Mouse (Mus musculus) Patski (cell line): Measurements from ENCODE around the gene Apex1. TPM values are rescaled to one million over a fixed set of nuclear protein-coding genes. Genes with fewer than 3 reads are reported as not detected.
"Not testable (repeated sequence)": the region's sequence is repeated elsewhere in the genome, so short reads cannot be mapped to it uniquely, and the experiment has no call there.

ENCODE experiments used
- ATAC-seq: fragments of 100-300 bp; one replicate; pipeline ENCODE4 v1.8.0; 2021
- CTCF ChIA-PET: fragments of 350-600 bp; sonication (Branson Sonifier 250); formaldehyde crosslinking; loops from one replicate; lab custom pipeline; 2022; ENCODE audit warnings: inconsistent platforms; lab: Charles Lee
- POLR2A ChIA-PET: fragments of 350-600 bp; sonication (Branson Sonifier 250); formaldehyde crosslinking; loops from one replicate; lab custom pipeline; 2022; ENCODE audit warnings: antibody characterized with exemption, inconsistent platforms; lab: Charles Lee
- DNase-seq: peaks from one replicate; pipeline ENCODE4 v3.0.0-alpha.2; 2011; ENCODE audit warnings: low read depth, low spot score
- H3K27me3 ChIP-seq: fragments of 371-371 bp; one replicate; pipeline ENCODE4 v1.5.1; 2021
- CTCF ChIP-seq: fragments of 100-300 bp; IDR thresholded peaks from one replicate; pipeline ENCODE4 v1.5.1; 2021
- in situ Hi-C: fragments of 300-500 bp; cut with MboI; formaldehyde crosslinking; loops from 3 replicates; pipeline ENCODE4 v1.11.1; 2018; ENCODE audit warnings: low pct_unique_long_range_greater_than_20kb, mixed read lengths
- polyA plus RNA-seq: library from polyadenylated mRNA; unstranded; gene quantifications from one replicate; pipeline ENCODE4 v1.2.3, GENCODE M21; 2021

Apex1 gene
- polyA plus RNA-seq, 1 experiment from 2014 or later = 115 TPM

- POLR2A ChIA-PET = no interaction called here
- DNase-seq = peak; percentile 64
- peak; percentile 99 for ATAC-seq
- no peaks in the 10 kb centered on the region for H3K27me3 ChIP-seq
- in situ Hi-C loops = no loop called here
- CTCF ChIA-PET = no interaction called here
- peak; percentile 61 for TF ChIP-seq CTCF
These were observed 19.3 kb downstream of the Apex1 start, which contains the start of gene Gm49342 for GRCm38 (mm10) chr14:50943932-50944667. Gene Gm49342 (plus strand): TSS chr14:50944517.

- ATAC-seq = peak; percentile 96
- DNase-seq, CTCF ChIA-PET, H3K27me3 ChIP-seq, POLR2A ChIA-PET, in situ Hi-C loops: not testable (repeated sequence)
- TF ChIP-seq CTCF = peak; percentile 54
These were observed 19.9 kb downstream of the Apex1 start for GRCm38 (mm10) chr14:50944668-50945033.

- POLR2A ChIA-PET, ATAC-seq, H3K27me3 ChIP-seq, DNase-seq, CTCF ChIA-PET, in situ Hi-C loops: not testable (repeated sequence)
These were observed 20.3 kb downstream of the Apex1 start for GRCm38 (mm10) chr14:50945081-50945480.

GRCm38 (mm10) chr14:50945526-50945925 lies 20.8 kb downstream of the Apex1 start:
- ATAC-seq, CTCF ChIA-PET, POLR2A ChIA-PET, H3K27me3 ChIP-seq, DNase-seq, in situ Hi-C loops: not testable (repeated sequence)

- ChIA-PET POLR2A (no interaction called here), CTCF (no interaction called here)
- ATAC-seq (no peak), DNase-seq (no peak)
- in situ Hi-C loops = no loop called here
- H3K27me3 ChIP-seq = no peaks in the 10 kb centered on the region
- no peak for TF ChIP-seq CTCF
These were observed 30.7 kb downstream of the Apex1 start for GRCm38 (mm10) chr14:50955487-50955886.

- DNase-seq, H3K27me3 ChIP-seq, POLR2A ChIA-PET, CTCF ChIA-PET, in situ Hi-C loops: not testable (repeated sequence)
- ATAC-seq = peak; percentile 44
These were observed 31.3 kb downstream of the Apex1 start, which contains the start of gene Pnp2 for GRCm38 (mm10) chr14:50955942-50956508. Gene Pnp2 (plus strand): TSS chr14:50955992.

- in situ Hi-C loops, H3K27me3 ChIP-seq, POLR2A ChIA-PET, DNase-seq, CTCF ChIA-PET: not testable (repeated sequence)
- peak; percentile 39 for ATAC-seq
These were observed 32.0 kb downstream of the Apex1 start for GRCm38 (mm10) chr14:50956724-50957123.

- POLR2A ChIA-PET, ATAC-seq, in situ Hi-C loops, CTCF ChIA-PET, H3K27me3 ChIP-seq, DNase-seq: not testable (repeated sequence)
These were observed 32.4 kb downstream of the Apex1 start for GRCm38 (mm10) chr14:50957146-50957545.

- H3K27me3 ChIP-seq, in situ Hi-C loops, DNase-seq, ATAC-seq, CTCF ChIA-PET, POLR2A ChIA-PET: not testable (repeated sequence)
These were observed 33.7 kb downstream of the Apex1 start for GRCm38 (mm10) chr14:50958289-50958995.

GRCm38 (mm10) chr14:50968216-50968980 lies 43.6 kb downstream of the Apex1 start:
- no peaks in the 10 kb centered on the region for H3K27me3 ChIP-seq
- CTCF ChIA-PET = interaction anchor here (0.9 to 1.5 kb wide), 2 partner anchors 9 to 11 kb away, joined by 3 read pairs; no protein-coding TSS in a partner anchor
- TF ChIP-seq CTCF = no peak
- ATAC-seq (no peak), DNase-seq (no peak)
- POLR2A ChIA-PET = no interaction called here
- in situ Hi-C loops = no loop called here
